Mouse (Mus musculus) C2C12 (cell line): ENCODE data around the gene Ahdc1.

Experiments used
- CTCF ChIP-seq: IDR thresholded peaks from one replicate; pipeline ENCODE4 v1.5.1; 2011; ENCODE audit not compliant: control insufficient read depth, insufficient read depth, insufficient read length
- MAX ChIP-seq: IDR thresholded peaks from one replicate; pipeline ENCODE4 v1.6.1; 2011; ENCODE audit warnings: mild to moderate bottlenecking, control low read depth

DNA sequence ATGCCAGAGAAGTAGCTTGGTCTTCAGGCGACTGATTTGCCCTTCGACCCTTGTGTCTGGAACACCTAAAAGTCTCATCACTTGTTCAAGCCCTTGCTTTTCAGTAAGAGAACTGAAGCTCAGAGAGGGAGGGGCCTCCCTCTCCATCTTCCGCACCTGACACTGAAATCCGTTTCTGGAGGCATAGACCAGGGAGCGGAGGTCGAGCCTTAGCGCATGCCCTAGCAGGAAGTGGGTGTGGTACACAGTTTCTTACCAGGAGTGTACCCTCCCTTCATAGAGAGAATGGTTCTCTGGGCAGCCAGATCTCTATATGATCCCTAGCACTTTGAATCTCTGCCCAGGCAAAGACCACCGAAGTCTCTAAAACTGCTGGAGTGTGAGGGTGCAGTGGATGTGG lies 62.1 kb downstream of the Ahdc1 start:
- TF ChIP-seq CTCF (no peak), MAX (no peak)
